Mouse (Mus musculus) heart, postnatal 0 days (tissue): ENCODE measurements around the gene Urm1.

Experiments used
- CTCF ChIP-seq: IDR thresholded peaks from 2 replicates; pipeline ENCODE4 v1.5.1; 2016; ENCODE audit warnings: antibody characterized with exemption, control low read depth, low read depth
- EP300 ChIP-seq: IDR thresholded peaks from 2 replicates; pipeline ENCODE4 v1.6.1; 2016; ENCODE audit warnings: antibody characterized with exemption, low read depth

DNA sequence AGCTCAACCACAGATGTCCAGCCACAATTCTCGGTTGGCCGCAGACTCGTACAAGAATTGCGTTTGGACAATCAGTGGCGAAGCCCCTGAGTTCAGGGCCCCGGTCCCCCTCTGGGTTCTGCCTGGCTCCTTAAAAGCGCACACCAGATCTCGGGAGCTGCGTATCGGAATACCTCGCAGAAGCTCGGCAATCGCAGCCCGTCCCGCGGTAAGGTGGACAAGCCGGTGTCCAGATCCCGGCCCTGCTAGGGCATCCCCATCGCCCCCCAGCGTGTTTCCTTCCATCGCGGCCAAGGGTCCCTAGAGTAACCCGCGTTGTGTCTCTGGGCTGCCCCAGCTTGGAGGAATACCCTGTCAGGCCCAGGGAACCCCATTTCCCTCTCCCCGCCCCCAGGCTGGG, 25.8 kb downstream of the Urm1 start:
- TF ChIP-seq EP300 (no peak), CTCF (no peak)
